In genomic region chr9:59692145-59692544, GRCm38 (mm10) we compare ENCODE assay signal across 9 mouse cellular contexts. TPM values are rescaled to one million over a fixed set of nuclear protein-coding genes. Genes with fewer than 3 reads are reported as not detected.
DNase-seq lines count a peak whose midpoint lies in the region; ATAC-seq and TF ChIP-seq lines count a peak whose summit lies in the region.
"Had no signal": no experiment of that assay in that cellular context is flagged by ENCODE, and none has a peak within 500 bp of the region (broad histone marks: within the 10 kb centered on the region; RNA-seq: fewer than 3 reads in every experiment).

No protein-coding gene starts in this region.

- H3K9ac ChIP-seq in heart, embryonic 12.5 days = peak overlapping the region; percentile 60; the same call in 1 of the 2 replicates
- H3K9ac ChIP-seq in forebrain, embryonic 15.5 days (replicated peaks) = peak overlapping the region; percentile 22
- no peak overlapping the region for H3K9ac ChIP-seq in kidney, postnatal 0 days (ENCODE audit: low read depth, low read length)
- H3K9ac ChIP-seq in lung, embryonic 15.5 days = peak overlapping the region; percentile 2; the same call in 1 of the 2 replicates

- WGBS in heart, embryonic 12.5 days = 46% methylated on average over 9 of the region's 9 CpGs
- WGBS in forebrain, embryonic 15.5 days = 34% methylated on average over 9 of the region's 9 CpGs
- WGBS in kidney, postnatal 0 days = 34% methylated on average over 9 of the region's 9 CpGs
- WGBS in lung, embryonic 15.5 days = 37% methylated on average over 9 of the region's 9 CpGs

- DNase-seq in heart, adult 11 months = no peak
- peak; percentile 82 for DNase-seq in brain, adult 2 months (ENCODE audit: low read depth, low spot score)
- DNase-seq in kidney, postnatal 0 days (ENCODE audit: low spot score) = no peak
- peak; percentile 79 to 87 for DNase-seq in right cerebral cortex, postnatal 10 days (ENCODE audit: low spot score in 2 of 2)
- no peak for DNase-seq in thymus, postnatal 25 days

- no peak overlapping the region for H3K27ac ChIP-seq in heart, embryonic 12.5 days (ENCODE audit: poor library complexity, severe bottlenecking)
- H3K27ac ChIP-seq in forebrain, embryonic 15.5 days (replicated peaks) = peak overlapping the region; percentile 70
- no peak overlapping the region for H3K27ac ChIP-seq in kidney, postnatal 0 days
- H3K27ac ChIP-seq in lung, embryonic 15.5 days = peak overlapping the region; percentile 87

- ATAC-seq in heart, embryonic 12.5 days (ENCODE audit: insufficient number of reproducible peaks, low FRiP score) = 0 out of 2 replicates have a peak, but pooled peaks have one; percentile 33
- ATAC-seq in forebrain, embryonic 15.5 days (replicated peaks) = peak; percentile 76
- no peak for ATAC-seq in kidney, postnatal 0 days (replicated peaks; ENCODE audit: low FRiP score, low read depth)
- peak; percentile 48 for ATAC-seq in lung, embryonic 15.5 days (ENCODE audit: borderline replicate concordance, extremely low read depth, low FRiP score, low TSS enrichment)

- H3K36me3 ChIP-seq in heart, embryonic 12.5 days = no peaks in the 10 kb centered on the region
- no peaks in the 10 kb centered on the region for H3K36me3 ChIP-seq in forebrain, embryonic 15.5 days
- no peaks in the 10 kb centered on the region for H3K36me3 ChIP-seq in kidney, postnatal 0 days (ENCODE audit: insufficient read depth, low read length)
- H3K36me3 ChIP-seq in lung, embryonic 15.5 days = no peaks in the 10 kb centered on the region
- H3K36me3 ChIP-seq: G1E had no signal

- H3K4me3 ChIP-seq in heart, embryonic 12.5 days = peak overlapping the region; percentile 45
- peak overlapping the region; percentile 36 for H3K4me3 ChIP-seq in forebrain, embryonic 15.5 days
- H3K4me3 ChIP-seq in kidney, postnatal 0 days (replicated peaks; ENCODE audit: low read depth, low read length) = peak overlapping the region; percentile 9
- H3K4me3 ChIP-seq in lung, embryonic 15.5 days = peak overlapping the region; percentile 26

- H3K9me3 ChIP-seq in heart, embryonic 12.5 days (replicated peaks) = no peaks in the 10 kb centered on the region
- no peaks in the 10 kb centered on the region for H3K9me3 ChIP-seq in forebrain, embryonic 15.5 days
- H3K9me3 ChIP-seq in kidney, postnatal 0 days (replicated peaks; ENCODE audit: low read length) = no peaks in the 10 kb centered on the region
- no peaks in the 10 kb centered on the region for H3K9me3 ChIP-seq in lung, embryonic 15.5 days
- H3K9me3 ChIP-seq: G1E had no signal

- H3K4me2 ChIP-seq in heart, embryonic 12.5 days = peak overlapping the region; percentile 77
- peak overlapping the region; percentile 54 for H3K4me2 ChIP-seq in forebrain, embryonic 15.5 days (replicated peaks)
- H3K4me2 ChIP-seq in kidney, postnatal 0 days (ENCODE audit: low read length) = peak overlapping the region; percentile 50
- peak overlapping the region; percentile 56 for H3K4me2 ChIP-seq in lung, embryonic 15.5 days

- peaks cover 35% of the 10 kb centered on the region for H3K4me1 ChIP-seq in heart, embryonic 12.5 days (replicated peaks)
- peaks cover 21% of the 10 kb centered on the region for H3K4me1 ChIP-seq in forebrain, embryonic 15.5 days
- H3K4me1 ChIP-seq in kidney, postnatal 0 days (replicated peaks; ENCODE audit: insufficient read depth, low read length) = 0 out of 2 replicates have a peak, but pooled peaks cover 4% of the 10 kb centered on the region
- peaks cover 44% of the 10 kb centered on the region for H3K4me1 ChIP-seq in lung, embryonic 15.5 days

- TF ChIP-seq CTCF in kidney, postnatal 0 days (IDR thresholded peaks at IDR 0.05; ENCODE audit: low read depth) = no peak

- 0 out of 2 replicates have a peak, but pooled peaks cover 3% of the 10 kb centered on the region for H3K27me3 ChIP-seq in heart, embryonic 12.5 days (replicated peaks)
- no peaks in the 10 kb centered on the region for H3K27me3 ChIP-seq in forebrain, embryonic 15.5 days
- no peaks in the 10 kb centered on the region for H3K27me3 ChIP-seq in kidney, postnatal 0 days (ENCODE audit: insufficient read depth, low read length)
- no peaks in the 10 kb centered on the region for H3K27me3 ChIP-seq in lung, embryonic 15.5 days

RNA-seq across cellular contexts. Expression of gene Gramd2, which starts 12.2 kb away (rescaled TPM):
- polyA plus RNA-seq in heart, embryonic 12.5 days (2016; fragmentation: Nextera tagmentation; extraction: Ambion mirVana) = 0.32 TPM in 1 of 2 replicates, not detected in the other
- 3.4 and 4.0 TPM in 2 replicates for polyA plus RNA-seq in forebrain, embryonic 15.5 days (2015; fragmentation: Nextera tagmentation; extraction: Ambion mirVana)
- polyA plus RNA-seq in kidney, postnatal 0 days (2015; fragmentation: Nextera tagmentation; extraction: Ambion mirVana) = 1.2 and 1.4 TPM in 2 replicates
- polyA plus RNA-seq in lung, embryonic 15.5 days (2015; fragmentation: Nextera tagmentation; extraction: Ambion mirVana) = 5.4 and 6.2 TPM in 2 replicates
- polyA plus RNA-seq: G1E had no signal

RNA-seq across cellular contexts. Expression of gene Pkm, which starts 36.0 kb away (rescaled TPM):
- 1,832 and 1,839 TPM in 2 replicates for polyA plus RNA-seq in heart, embryonic 12.5 days (2016; fragmentation: Nextera tagmentation; extraction: Ambion mirVana)
- polyA plus RNA-seq in forebrain, embryonic 15.5 days (2015; fragmentation: Nextera tagmentation; extraction: Ambion mirVana) = 1,184 and 1,237 TPM in 2 replicates
- polyA plus RNA-seq in kidney, postnatal 0 days (2015; fragmentation: Nextera tagmentation; extraction: Ambion mirVana) = 647 and 692 TPM in 2 replicates
- polyA plus RNA-seq in lung, embryonic 15.5 days (2015; fragmentation: Nextera tagmentation; extraction: Ambion mirVana) = 1,403 and 1,442 TPM in 2 replicates

RNA-seq across cellular contexts. Expression of gene Senp8, which starts 58.4 kb away (rescaled TPM):
- 13.0 and 15.1 TPM in 2 replicates for polyA plus RNA-seq in heart, embryonic 12.5 days (2016; fragmentation: Nextera tagmentation; extraction: Ambion mirVana)
- polyA plus RNA-seq in forebrain, embryonic 15.5 days (2015; fragmentation: Nextera tagmentation; extraction: Ambion mirVana) = 10.1 and 11.1 TPM in 2 replicates
- 8.6 and 9.2 TPM in 2 replicates for polyA plus RNA-seq in kidney, postnatal 0 days (2015; fragmentation: Nextera tagmentation; extraction: Ambion mirVana)
- 10.0 and 10.1 TPM in 2 replicates for polyA plus RNA-seq in lung, embryonic 15.5 days (2015; fragmentation: Nextera tagmentation; extraction: Ambion mirVana)

RNA-seq across cellular contexts. Expression of gene Myo9a, which starts 58.6 kb away (rescaled TPM):
- 10.9 and 11.7 TPM in 2 replicates for polyA plus RNA-seq in heart, embryonic 12.5 days (2016; fragmentation: Nextera tagmentation; extraction: Ambion mirVana)
- polyA plus RNA-seq in forebrain, embryonic 15.5 days (2015; fragmentation: Nextera tagmentation; extraction: Ambion mirVana) = 22.7 and 25.5 TPM in 2 replicates
- 12.4 and 14.5 TPM in 2 replicates for polyA plus RNA-seq in kidney, postnatal 0 days (2015; fragmentation: Nextera tagmentation; extraction: Ambion mirVana)
- polyA plus RNA-seq in lung, embryonic 15.5 days (2015; fragmentation: Nextera tagmentation; extraction: Ambion mirVana) = 13.2 and 13.3 TPM in 2 replicates

Comparison
In these comparisons a context has a peak if more than half of its experiments do, and no peak if none do; other contexts are left out.
1. H3K27ac ChIP-seq: peak in forebrain, embryonic 15.5 days (single experiment) and lung, embryonic 15.5 days (single experiment); none in heart, embryonic 12.5 days (single experiment) and kidney, postnatal 0 days (single experiment).
2. DNase-seq: peak in brain, adult 2 months (single experiment) and right cerebral cortex, postnatal 10 days (2 of 2); none in heart, adult 11 months (single experiment), kidney, postnatal 0 days (single experiment) and thymus, postnatal 25 days (single experiment).
3. Peak in every context shown above with its lines, with median percentiles within 50 percentile points of each other: H3K4me2 ChIP-seq and H3K4me3 ChIP-seq.